Mouse (Mus musculus): ENCODE data around the gene Tceal9. TPM values are rescaled to one million over a fixed set of nuclear protein-coding genes. Genes with fewer than 3 reads are reported as not detected.
A peak's percentile ranks its signal among the peaks of the same experiment; 100 is the strongest.
"Not testable (repeated sequence)": the region's sequence is repeated elsewhere in the genome, so short reads cannot be mapped to it uniquely, and the experiment has no call there.

Gene Tceal9
- polyA plus RNA-seq, 1 experiment: 93.5 TPM

GRCm38 (mm10) chrX:136267720-136268119 is 22.8 kb downstream of the Tceal9 start:
- no peaks in the 10 kb centered on the region for H3K27me3 ChIP-seq (ENCODE audit: control insufficient read depth, insufficient read depth, insufficient read length)
- no peaks in the 10 kb centered on the region for H3K79me2 ChIP-seq (ENCODE audit: control insufficient read depth, insufficient read depth)
- no peak overlapping the region for H3K4me3 ChIP-seq (ENCODE audit: insufficient read depth, poor library complexity, severe bottlenecking)
- H3K79me3 ChIP-seq (ENCODE audit: low read depth): no peaks in the 10 kb centered on the region
- H3ac ChIP-seq (ENCODE audit: control insufficient read depth, insufficient read length, low read depth): no peak overlapping the region
- TF ChIP-seq MYOG (IDR thresholded peaks at IDR 0.05; ENCODE audit: control insufficient read depth, extremely low read depth, insufficient read length): no peak
- no peak for TF ChIP-seq CTCF (IDR thresholded peaks at IDR 0.05; ENCODE audit: control insufficient read depth, insufficient read depth, insufficient read length)
- no peak for TF ChIP-seq CEBPB (IDR thresholded peaks at IDR 0.05; ENCODE audit: low read depth)
- TF ChIP-seq USF1 (IDR thresholded peaks at IDR 0.05; ENCODE audit: low read depth): no peak
- TF ChIP-seq MYOD1 (IDR thresholded peaks at IDR 0.05; ENCODE audit: control insufficient read depth, insufficient read length, low read depth): no peak
- no peak for TF ChIP-seq MAX (IDR thresholded peaks at IDR 0.05)
- TF ChIP-seq FOSL1 (IDR thresholded peaks at IDR 0.05; ENCODE audit: insufficient read depth, low read length, poor library complexity, severe bottlenecking): no peak
- no peaks in the 10 kb centered on the region for H3K36me3 ChIP-seq (ENCODE audit: control insufficient read depth, insufficient read depth)

- Histone ChIP-seq H3K27me3 (ENCODE audit: control insufficient read depth, insufficient read depth, insufficient read length) (no peaks in the 10 kb centered on the region), H3K4me3 (ENCODE audit: insufficient read depth, poor library complexity, severe bottlenecking) (no peak overlapping the region), H3K79me2 (ENCODE audit: control insufficient read depth, insufficient read depth) (no peaks in the 10 kb centered on the region), H3K79me3 (ENCODE audit: low read depth) (no peaks in the 10 kb centered on the region), H3ac (ENCODE audit: control insufficient read depth, insufficient read length, low read depth) (no peak overlapping the region), H3K36me3 (ENCODE audit: control insufficient read depth, insufficient read depth) (no peaks in the 10 kb centered on the region)
- TF ChIP-seq MYOD1 (IDR thresholded peaks at IDR 0.05; ENCODE audit: control insufficient read depth, insufficient read length, low read depth): no peak
- no peak for TF ChIP-seq CEBPB (IDR thresholded peaks at IDR 0.05; ENCODE audit: low read depth)
- TF ChIP-seq USF1 (IDR thresholded peaks at IDR 0.05; ENCODE audit: low read depth): no peak
- TF ChIP-seq MYOG (IDR thresholded peaks at IDR 0.05; ENCODE audit: control insufficient read depth, extremely low read depth, insufficient read length): no peak
- TF ChIP-seq CTCF (IDR thresholded peaks at IDR 0.05; ENCODE audit: control insufficient read depth, insufficient read depth, insufficient read length): no peak
- no peak for TF ChIP-seq MAX (IDR thresholded peaks at IDR 0.05)
- no peak for TF ChIP-seq FOSL1 (IDR thresholded peaks at IDR 0.05; ENCODE audit: insufficient read depth, low read length, poor library complexity, severe bottlenecking)
Observed at GRCm38 (mm10) chrX:136268173-136268572, 23.3 kb downstream of the Tceal9 start.

- not testable (repeated sequence) for H3K36me3 ChIP-seq (ENCODE audit: control insufficient read depth, insufficient read depth); H3ac ChIP-seq (ENCODE audit: control insufficient read depth, insufficient read length, low read depth); H3K79me2 ChIP-seq (ENCODE audit: control insufficient read depth, insufficient read depth); H3K79me3 ChIP-seq (ENCODE audit: low read depth); H3K27me3 ChIP-seq (ENCODE audit: control insufficient read depth, insufficient read depth, insufficient read length)
- peak within 1 kb of the TSS; percentile 23 for H3K4me3 ChIP-seq (ENCODE audit: insufficient read depth, poor library complexity, severe bottlenecking)
Observed at GRCm38 (mm10) chrX:136269743-136270392, 25.0 kb downstream of the Tceal9 start, which contains the start of gene Bex3. TSS of gene Bex3 (plus strand) at chrX:136270253.

GRCm38 (mm10) chrX:136270393-136271111 is 25.7 kb downstream of the Tceal9 start:
- H3K4me3 ChIP-seq (ENCODE audit: insufficient read depth, poor library complexity, severe bottlenecking): peak overlapping the region; percentile 23

GRCm38 (mm10) chrX:136274542-136274941 is 29.7 kb downstream of the Tceal9 start:
- TF ChIP-seq CEBPB (IDR thresholded peaks at IDR 0.05; ENCODE audit: low read depth): no peak
- no peak for TF ChIP-seq MYOG (IDR thresholded peaks at IDR 0.05; ENCODE audit: control insufficient read depth, extremely low read depth, insufficient read length)
- no peak for TF ChIP-seq USF1 (IDR thresholded peaks at IDR 0.05; ENCODE audit: low read depth)
- TF ChIP-seq MAX (IDR thresholded peaks at IDR 0.05): no peak
- no peak for TF ChIP-seq CTCF (IDR thresholded peaks at IDR 0.05; ENCODE audit: control insufficient read depth, insufficient read depth, insufficient read length)
- no peak for TF ChIP-seq FOSL1 (IDR thresholded peaks at IDR 0.05; ENCODE audit: insufficient read depth, low read length, poor library complexity, severe bottlenecking)
- Histone ChIP-seq H3K4me3 (ENCODE audit: insufficient read depth, poor library complexity, severe bottlenecking) (no peak overlapping the region), H3K79me2 (ENCODE audit: control insufficient read depth, insufficient read depth) (no peaks in the 10 kb centered on the region), H3K79me3 (ENCODE audit: low read depth) (no peaks in the 10 kb centered on the region), H3K27me3 (ENCODE audit: control insufficient read depth, insufficient read depth, insufficient read length) (no peaks in the 10 kb centered on the region), H3K36me3 (ENCODE audit: control insufficient read depth, insufficient read depth) (no peaks in the 10 kb centered on the region), H3ac (ENCODE audit: control insufficient read depth, insufficient read length, low read depth) (no peak overlapping the region)

More at GRCm38 (mm10) chrX:136270393-136271111, 25.7 kb downstream of the Tceal9 start:
- H3K36me3 ChIP-seq (ENCODE audit: control insufficient read depth, insufficient read depth); H3K79me2 ChIP-seq (ENCODE audit: control insufficient read depth, insufficient read depth); H3ac ChIP-seq (ENCODE audit: control insufficient read depth, insufficient read length, low read depth); H3K27me3 ChIP-seq (ENCODE audit: control insufficient read depth, insufficient read depth, insufficient read length); H3K79me3 ChIP-seq (ENCODE audit: low read depth): not testable (repeated sequence)

- no peak overlapping the region for H3K4me3 ChIP-seq (ENCODE audit: insufficient read depth, poor library complexity, severe bottlenecking)
- no peak for TF ChIP-seq MYOD1 (IDR thresholded peaks at IDR 0.05; ENCODE audit: control insufficient read depth, insufficient read length, low read depth)
- TF ChIP-seq CTCF (IDR thresholded peaks at IDR 0.05; ENCODE audit: control insufficient read depth, insufficient read depth, insufficient read length): no peak
- no peak for TF ChIP-seq FOSL1 (IDR thresholded peaks at IDR 0.05; ENCODE audit: insufficient read depth, low read length, poor library complexity, severe bottlenecking)
- no peak for TF ChIP-seq CEBPB (IDR thresholded peaks at IDR 0.05; ENCODE audit: low read depth)
- no peak for TF ChIP-seq MYOG (IDR thresholded peaks at IDR 0.05; ENCODE audit: control insufficient read depth, extremely low read depth, insufficient read length)
- no peak for TF ChIP-seq MAX (IDR thresholded peaks at IDR 0.05)
- no peak for TF ChIP-seq USF1 (IDR thresholded peaks at IDR 0.05; ENCODE audit: low read depth)
Observed at GRCm38 (mm10) chrX:136275386-136275785, 30.5 kb downstream of the Tceal9 start.

More at GRCm38 (mm10) chrX:136275386-136275785, 30.5 kb downstream of the Tceal9 start:
- Histone ChIP-seq H3K79me2 (ENCODE audit: control insufficient read depth, insufficient read depth) (no peaks in the 10 kb centered on the region), H3K79me3 (ENCODE audit: low read depth) (no peaks in the 10 kb centered on the region), H3K36me3 (ENCODE audit: control insufficient read depth, insufficient read depth) (no peaks in the 10 kb centered on the region), H3K27me3 (ENCODE audit: control insufficient read depth, insufficient read depth, insufficient read length) (no peaks in the 10 kb centered on the region), H3ac (ENCODE audit: control insufficient read depth, insufficient read length, low read depth) (no peak overlapping the region)

All from C2C12 (cell line).